Mouse (Mus musculus): ENCODE data around the gene Gm49342. TPM values are rescaled to one million over a fixed set of nuclear protein-coding genes. Genes with fewer than 3 reads are reported as not detected.

The Gm49342 gene
- polyA plus RNA-seq, 1 experiment, result 5.5 TPM

DNA sequence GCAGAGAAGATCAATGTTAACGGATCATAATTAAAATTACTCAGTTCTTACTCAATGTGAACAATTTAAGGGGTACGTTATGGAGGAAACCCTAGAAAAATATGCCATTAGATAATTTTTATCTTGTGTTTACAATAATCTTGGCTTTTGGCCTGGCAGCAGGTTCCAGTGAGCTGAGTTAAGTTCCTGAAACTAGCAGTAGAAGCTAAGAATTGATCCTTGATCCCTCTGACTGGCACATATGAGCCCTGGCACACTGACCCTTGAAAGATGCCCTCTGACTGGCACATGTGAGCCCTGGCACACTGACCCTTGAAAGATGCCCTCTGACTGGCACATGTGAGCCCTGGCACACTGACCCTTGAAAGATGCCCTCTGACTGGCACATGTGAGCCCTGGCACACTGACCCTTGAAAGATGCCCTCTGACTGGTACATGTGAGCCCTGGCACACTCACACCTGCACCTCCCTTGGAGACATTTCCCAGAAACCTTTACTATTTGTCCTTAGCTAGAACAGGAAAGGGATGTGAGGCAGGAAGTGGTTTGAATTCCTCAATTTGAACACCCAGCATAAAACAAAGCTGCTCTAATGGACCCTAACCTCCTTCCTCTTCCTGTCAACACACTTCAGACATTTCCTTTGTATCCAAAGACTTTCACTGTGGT lies 53.8 kb downstream of the Gm49342 start:
- H3K4me1 ChIP-seq (ENCODE audit: control insufficient read depth, insufficient read depth, low read length), result no peaks in the 10 kb centered on the region
- H3K4me3 ChIP-seq (ENCODE audit: control insufficient read depth, low read depth, low read length), result no peak overlapping the region
- no peaks in the 10 kb centered on the region for H3K27me3 ChIP-seq (ENCODE audit: control insufficient read depth, insufficient read depth, low read length)
- TF ChIP-seq CTCF (IDR thresholded peaks at IDR 0.05; ENCODE audit: control insufficient read depth, insufficient read depth, insufficient replicate concordance, low read depth, low read length), result no peak
- no peak for TF ChIP-seq POLR2A (IDR thresholded peaks at IDR 0.05; ENCODE audit: control insufficient read depth, low read depth, low read length)
- no peaks in the 10 kb centered on the region for H3K36me3 ChIP-seq (ENCODE audit: control insufficient read depth, insufficient read depth, low read length)
- no peak overlapping the region for H3K27ac ChIP-seq (ENCODE audit: control insufficient read depth, insufficient read depth, low read depth, low read length)

DNA sequence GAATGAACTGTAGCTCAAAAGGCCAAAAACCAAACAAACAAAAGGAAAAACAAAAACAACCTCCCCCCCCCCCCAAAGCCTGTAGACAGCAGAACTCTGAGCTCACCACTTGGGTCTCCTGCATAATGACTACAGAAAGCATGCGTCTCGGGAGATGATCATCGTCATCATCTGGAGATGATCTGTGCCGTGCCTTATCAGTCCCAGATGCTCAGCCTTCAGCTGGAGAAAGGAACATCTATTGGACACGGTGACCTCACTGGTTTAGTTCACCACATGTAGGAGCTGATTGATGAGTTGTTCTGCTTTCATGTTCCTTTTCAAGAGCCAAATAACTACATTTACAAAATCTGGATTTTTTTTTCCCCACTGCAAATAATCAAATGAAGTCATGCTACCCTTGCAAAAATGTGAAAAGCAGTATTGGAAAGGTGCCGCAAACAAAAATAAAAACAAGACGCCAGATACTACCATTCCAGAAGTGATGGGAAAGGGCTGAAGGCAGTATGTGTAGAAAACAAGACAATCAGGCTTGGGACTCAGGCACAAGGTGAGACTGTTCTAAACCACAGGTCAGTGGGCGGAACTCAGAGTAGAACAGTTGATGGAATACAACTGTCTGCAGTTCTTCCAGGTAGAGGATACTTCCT lies 63.0 kb downstream of the Gm49342 start, which contains the start of gene Rnase10:
Rnase10 (plus strand) TSS at position 600 of the 650 bp plus-strand sequence.
- peak within 1 kb of the TSS; percentile 53 for H3K4me3 ChIP-seq (ENCODE audit: control insufficient read depth, low read depth, low read length)
- TF ChIP-seq POLR2A (IDR thresholded peaks at IDR 0.05; ENCODE audit: control insufficient read depth, low read depth, low read length) (no peak), CTCF (IDR thresholded peaks at IDR 0.05; ENCODE audit: control insufficient read depth, insufficient read depth, insufficient replicate concordance, low read depth, low read length) (no peak)
- H3K4me1 ChIP-seq (ENCODE audit: control insufficient read depth, insufficient read depth, low read length), result peaks cover 11% of the 10 kb centered on the region
- H3K27me3 ChIP-seq (ENCODE audit: control insufficient read depth, insufficient read depth, low read length), result no peaks in the 10 kb centered on the region
- no peaks in the 10 kb centered on the region for H3K36me3 ChIP-seq (ENCODE audit: control insufficient read depth, insufficient read depth, low read length)
- peak within 1 kb of the TSS; percentile 66 for H3K27ac ChIP-seq (ENCODE audit: control insufficient read depth, insufficient read depth, low read depth, low read length)

DNA sequence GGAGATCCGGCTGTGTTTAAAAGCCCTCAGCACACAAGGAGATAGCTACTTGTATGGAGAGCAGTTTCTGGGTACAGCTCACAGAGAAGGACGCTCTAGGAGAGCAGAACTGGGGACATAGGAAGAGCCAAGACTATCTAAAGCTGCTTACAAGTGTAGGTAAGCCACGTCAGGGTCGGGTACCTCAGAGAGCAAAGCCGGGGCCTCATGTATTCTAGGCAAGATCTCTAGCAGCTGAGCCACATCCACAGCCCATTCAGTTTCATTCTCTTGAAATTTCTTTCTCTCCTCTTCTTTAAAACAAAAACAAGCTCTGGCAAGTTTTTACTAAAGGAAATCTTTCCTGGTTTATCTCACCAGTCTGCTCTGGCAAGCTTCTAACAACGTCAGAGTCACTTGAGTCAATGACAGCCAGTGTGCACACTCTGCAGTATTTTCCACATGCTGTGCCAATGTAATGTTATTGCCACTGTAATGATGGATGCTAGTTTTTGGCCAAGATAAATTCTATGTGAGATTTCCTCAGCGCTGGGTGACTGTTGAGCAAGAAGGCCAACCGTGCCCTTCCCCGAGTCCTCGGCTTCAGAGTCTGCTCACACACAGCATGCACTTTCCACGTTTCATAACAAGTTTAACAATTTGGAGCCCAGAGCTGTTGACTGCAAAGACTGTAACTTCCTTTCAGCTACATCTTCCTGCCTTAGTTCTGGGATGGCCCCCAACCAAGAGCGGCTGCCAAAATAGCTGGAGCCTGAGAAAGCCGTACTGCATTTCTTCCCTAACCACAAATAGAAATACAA lies 63.8 kb downstream of the Gm49342 start:
- H3K36me3 ChIP-seq (ENCODE audit: control insufficient read depth, insufficient read depth, low read length), result no peaks in the 10 kb centered on the region
- no peaks in the 10 kb centered on the region for H3K27me3 ChIP-seq (ENCODE audit: control insufficient read depth, insufficient read depth, low read length)
- peak overlapping the region; percentile 66 for H3K27ac ChIP-seq (ENCODE audit: control insufficient read depth, insufficient read depth, low read depth, low read length)
- peak overlapping the region; percentile 53 for H3K4me3 ChIP-seq (ENCODE audit: control insufficient read depth, low read depth, low read length)
- TF ChIP-seq CTCF (IDR thresholded peaks at IDR 0.05; ENCODE audit: control insufficient read depth, insufficient read depth, insufficient replicate concordance, low read depth, low read length), result no peak
- TF ChIP-seq POLR2A (IDR thresholded peaks at IDR 0.05; ENCODE audit: control insufficient read depth, low read depth, low read length), result no peak
- peaks cover 11% of the 10 kb centered on the region for H3K4me1 ChIP-seq (ENCODE audit: control insufficient read depth, insufficient read depth, low read length)

DNA sequence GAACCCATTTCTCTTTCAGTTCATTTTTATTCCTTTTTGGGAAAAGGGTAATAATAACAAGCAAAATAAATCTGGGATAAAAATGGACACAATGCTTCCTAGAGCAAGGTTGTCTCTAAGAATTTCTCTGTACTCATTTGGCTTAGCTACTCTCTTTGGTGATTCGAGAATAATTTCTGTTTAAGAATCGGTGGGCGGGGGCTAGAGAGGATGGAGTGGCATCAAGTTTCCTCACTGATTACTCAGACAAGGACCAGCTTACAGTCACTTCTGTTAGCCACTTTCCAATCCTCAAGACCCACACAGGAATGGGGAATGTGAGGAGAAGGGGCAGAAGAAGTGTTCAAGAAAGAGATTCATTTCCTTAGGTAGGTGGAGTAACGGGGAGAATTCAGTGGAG lies 64.5 kb downstream of the Gm49342 start:
- no peaks in the 10 kb centered on the region for H3K36me3 ChIP-seq (ENCODE audit: control insufficient read depth, insufficient read depth, low read length)
- H3K4me1 ChIP-seq (ENCODE audit: control insufficient read depth, insufficient read depth, low read length), result peaks cover 11% of the 10 kb centered on the region
- TF ChIP-seq CTCF (IDR thresholded peaks at IDR 0.05; ENCODE audit: control insufficient read depth, insufficient read depth, insufficient replicate concordance, low read depth, low read length) (no peak), POLR2A (IDR thresholded peaks at IDR 0.05; ENCODE audit: control insufficient read depth, low read depth, low read length) (no peak)
- no peak overlapping the region for H3K27ac ChIP-seq (ENCODE audit: control insufficient read depth, insufficient read depth, low read depth, low read length)
- H3K4me3 ChIP-seq (ENCODE audit: control insufficient read depth, low read depth, low read length), result no peak overlapping the region
- no peaks in the 10 kb centered on the region for H3K27me3 ChIP-seq (ENCODE audit: control insufficient read depth, insufficient read depth, low read length)

DNA sequence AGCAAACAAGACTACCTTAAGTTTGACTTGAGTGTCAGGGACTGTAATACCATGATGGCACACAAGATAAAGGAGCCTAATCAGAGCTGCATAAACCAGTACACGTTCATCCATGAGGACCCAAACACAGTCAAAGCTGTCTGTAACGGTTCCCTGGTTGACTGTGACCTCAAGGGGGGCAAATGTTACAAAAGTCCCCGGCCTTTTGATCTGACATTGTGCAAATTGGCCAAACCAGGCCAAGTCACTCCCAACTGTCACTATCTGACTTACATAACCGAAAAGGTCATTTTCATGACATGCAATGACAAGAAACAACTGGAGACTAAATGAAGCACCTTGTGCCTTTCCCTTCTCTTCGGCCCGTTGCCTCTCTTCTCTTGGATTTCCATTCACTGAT lies 65.3 kb downstream of the Gm49342 start:
- Histone ChIP-seq H3K27me3 (ENCODE audit: control insufficient read depth, insufficient read depth, low read length) (no peaks in the 10 kb centered on the region), H3K27ac (ENCODE audit: control insufficient read depth, insufficient read depth, low read depth, low read length) (no peak overlapping the region), H3K4me1 (ENCODE audit: control insufficient read depth, insufficient read depth, low read length) (peaks cover 11% of the 10 kb centered on the region), H3K4me3 (ENCODE audit: control insufficient read depth, low read depth, low read length) (no peak overlapping the region), H3K36me3 (ENCODE audit: control insufficient read depth, insufficient read depth, low read length) (no peaks in the 10 kb centered on the region)
- no peak for TF ChIP-seq CTCF (IDR thresholded peaks at IDR 0.05; ENCODE audit: control insufficient read depth, insufficient read depth, insufficient replicate concordance, low read depth, low read length)
- no peak for TF ChIP-seq POLR2A (IDR thresholded peaks at IDR 0.05; ENCODE audit: control insufficient read depth, low read depth, low read length)

Other genes with a start within 250 kb of the Gm49342 start
- gene Olfr748, start 237.1 kb upstream of the Gm49342 start, polyA plus RNA-seq (2012; rRNA removed), result not detected in 2 replicates
- gene Olfr749, start 199.4 kb upstream of the Gm49342 start, polyA plus RNA-seq (2012; rRNA removed), result not detected in 2 replicates
- gene Ttc5, start 159.0 kb upstream of the Gm49342 start, polyA plus RNA-seq (2012; rRNA removed), result 13.0 and 13.5 TPM in 2 replicates
- 7.0 and 7.5 TPM in 2 replicates for gene Ccnb1ip1, start 136.8 kb upstream of the Gm49342 start, polyA plus RNA-seq (2012; rRNA removed)
- gene Parp2, start 136.7 kb upstream of the Gm49342 start, polyA plus RNA-seq (2012; rRNA removed), result 10.6 and 13.9 TPM in 2 replicates
- 9.3 and 12.6 TPM in 2 replicates for gene Tep1, start 74.0 kb upstream of the Gm49342 start, polyA plus RNA-seq (2012; rRNA removed)
- gene Klhl33, start 47.0 kb upstream of the Gm49342 start, polyA plus RNA-seq (2012; rRNA removed), result 0.04 and 0.07 TPM in 2 replicates
- 52.9 and 58.1 TPM in 2 replicates for gene Osgep, start 19.6 kb upstream of the Gm49342 start, polyA plus RNA-seq (2012; rRNA removed)
- 31.1 and 33.9 TPM in 2 replicates for gene Apex1, start 19.5 kb upstream of the Gm49342 start, polyA plus RNA-seq (2012; rRNA removed)
- gene Pip4p1, start 13.7 kb upstream of the Gm49342 start, polyA plus RNA-seq (2012; rRNA removed), result 35.1 and 48.1 TPM in 2 replicates
- 5.6 and 5.8 TPM in 2 replicates for gene Pnp, start 13.4 kb upstream of the Gm49342 start, polyA plus RNA-seq (2012; rRNA removed)
- 22.3 and 22.9 TPM in 2 replicates for gene Pnp2, start 11.5 kb downstream of the Gm49342 start, polyA plus RNA-seq (2012; rRNA removed)
- gene Rnase10, start 63.2 kb downstream of the Gm49342 start, polyA plus RNA-seq (2012; rRNA removed), result 2.7 and 3.7 TPM in 2 replicates
- 1.0 TPM in 1 of 2 replicates, not detected in the other for gene Rnase9, start 97.4 kb downstream of the Gm49342 start, polyA plus RNA-seq (2012; rRNA removed)
- gene Rnase11, start 105.6 kb downstream of the Gm49342 start, polyA plus RNA-seq (2012; rRNA removed), result 0.22 and 0.49 TPM in 2 replicates
- gene Rnase12, start 113.1 kb downstream of the Gm49342 start, polyA plus RNA-seq (2012; rRNA removed), result 17.3 TPM in 1 of 2 replicates, not detected in the other
- gene Olfr750, start 129.9 kb downstream of the Gm49342 start, polyA plus RNA-seq (2012; rRNA removed), result 0.54 and 0.77 TPM in 2 replicates
- gene Rnase4, start 146.6 kb downstream of the Gm49342 start, polyA plus RNA-seq (2012; rRNA removed), result 8.8 and 11.5 TPM in 2 replicates
- 0.89 and 1.5 TPM in 2 replicates for gene Ang, start 146.6 kb downstream of the Gm49342 start, polyA plus RNA-seq (2012; rRNA removed)
- 10.3 TPM in 1 of 2 replicates, not detected in the other for gene Eddm3b, start 169.9 kb downstream of the Gm49342 start, polyA plus RNA-seq (2012; rRNA removed)
- gene Rnase6, start 179.4 kb downstream of the Gm49342 start, polyA plus RNA-seq (2012; rRNA removed), result 0.63 and 0.93 TPM in 2 replicates
- gene Rnase1, start 202.3 kb downstream of the Gm49342 start, polyA plus RNA-seq (2012; rRNA removed), result 0.56 and 0.84 TPM in 2 replicates
- not detected in 2 replicates for gene Rnase2b, start 217.7 kb downstream of the Gm49342 start, polyA plus RNA-seq (2012; rRNA removed)